Mouse (Mus musculus): Measurements from ENCODE around the gene Ccdc107. TPM values are rescaled to one million over a fixed set of nuclear protein-coding genes. Genes with fewer than 3 reads are reported as not detected.

Ccdc107 gene
- polyA plus RNA-seq, 1 experiment from 2014 or later = 98.8 TPM

DNA sequence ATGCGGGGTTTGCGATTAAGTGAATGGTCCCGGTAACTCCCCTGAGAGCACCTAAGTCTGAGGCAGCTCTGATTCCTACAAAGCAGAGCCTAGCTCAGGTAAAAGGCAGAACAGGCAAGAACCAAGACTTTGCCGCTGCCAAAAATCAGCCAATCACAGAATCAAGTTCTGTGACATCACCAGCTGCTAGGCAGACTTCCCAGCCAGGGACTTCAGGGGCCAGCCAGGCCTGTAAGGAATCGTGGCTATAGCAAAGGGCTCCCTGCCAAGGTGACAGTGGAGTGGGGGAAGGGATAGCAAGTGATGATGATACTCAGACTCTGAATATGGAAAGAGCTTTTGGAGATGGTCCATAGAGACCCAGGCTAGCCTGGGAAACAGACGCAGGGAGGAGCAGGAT lies 27.3 kb downstream of the Ccdc107 start:
- Histone ChIP-seq H3K27ac (no peak overlapping the region), H3K4me3 (replicated peaks) (peak overlapping the region; percentile 7; the same call in 1 of the 2 replicates), H3K27me3 (replicated peaks) (peaks cover 5% of the 10 kb centered on the region), H3K4me1 (replicated peaks) (peaks cover 31% of the 10 kb centered on the region), H3K9me3 (no peaks in the 10 kb centered on the region), H3K4me2 (replicated peaks) (peak overlapping the region; percentile 83), H3K36me3 (peaks cover 8% of the 10 kb centered on the region), H3K9ac (0 out of 2 replicates have a peak overlapping the region, but pooled peaks have one; percentile 1)
- 13% methylated on average over 6 of the region's 6 CpGs for WGBS
- ATAC-seq = peak; percentile 21; the same call in 1 of the 2 replicates

DNA sequence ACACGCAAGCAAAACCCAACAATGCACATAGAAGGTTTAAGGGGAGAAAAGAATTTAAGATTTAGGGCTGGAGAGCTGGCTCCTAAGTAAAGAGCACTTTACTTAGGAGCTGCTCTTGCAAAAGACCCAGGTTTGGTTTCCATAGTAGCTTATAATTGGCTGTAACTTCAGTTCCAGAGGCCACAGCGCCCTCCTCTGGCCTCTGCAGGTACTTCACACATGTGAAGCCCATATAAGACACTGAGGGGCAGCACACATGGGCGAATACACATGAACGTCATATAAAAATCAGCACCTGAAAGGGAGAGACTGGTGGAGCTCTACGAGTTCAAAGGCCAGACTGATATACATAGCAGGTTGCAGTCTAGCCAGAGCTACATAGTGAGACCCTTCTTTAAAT lies 35.2 kb downstream of the Ccdc107 start:
- Histone ChIP-seq H3K4me1 (replicated peaks) (peaks cover 8% of the 10 kb centered on the region; the same call in 1 of the 2 replicates), H3K27ac (no peak overlapping the region), H3K27me3 (replicated peaks) (no peaks in the 10 kb centered on the region; the same call in 1 of the 2 replicates), H3K4me3 (replicated peaks) (no peak overlapping the region), H3K9ac (no peak overlapping the region), H3K36me3 (peaks cover 20% of the 10 kb centered on the region), H3K9me3 (0 out of 2 replicates have a peak, but pooled peaks cover 3% of the 10 kb centered on the region), H3K4me2 (replicated peaks) (no peak overlapping the region)
- WGBS = 66% methylated on average over 5 of the region's 5 CpGs
- no peak for ATAC-seq

- H3K4me2 ChIP-seq (replicated peaks) = no peak overlapping the region
- no peak overlapping the region for H3K4me3 ChIP-seq (replicated peaks)
- H3K9me3 ChIP-seq = 0 out of 2 replicates have a peak, but pooled peaks cover 3% of the 10 kb centered on the region
- H3K27ac ChIP-seq = no peak overlapping the region
- WGBS = 80% methylated on average over 9 of the region's 9 CpGs
- peaks cover 26% of the 10 kb centered on the region for H3K36me3 ChIP-seq
- ATAC-seq = no peak
- peaks cover 6% of the 10 kb centered on the region; the same call in 1 of the 2 replicates for H3K4me1 ChIP-seq (replicated peaks)
- no peaks in the 10 kb centered on the region; the same call in 1 of the 2 replicates for H3K27me3 ChIP-seq (replicated peaks)
- no peak overlapping the region for H3K9ac ChIP-seq
Observed at GRCm38 (mm10) chr4:43528487-43528886, 35.8 kb downstream of the Ccdc107 start.

GRCm38 (mm10) chr4:43530081-43530501 lies 37.4 kb downstream of the Ccdc107 start:
- Histone ChIP-seq H3K4me1 (replicated peaks) (no peaks in the 10 kb centered on the region), H3K27ac (0 out of 2 replicates have a peak overlapping the region, but pooled peaks have one; percentile 27), H3K36me3 (peaks cover 36% of the 10 kb centered on the region), H3K27me3 (replicated peaks) (no peaks in the 10 kb centered on the region), H3K9ac (no peak overlapping the region), H3K4me3 (replicated peaks) (no peak overlapping the region), H3K4me2 (replicated peaks) (no peak overlapping the region), H3K9me3 (0 out of 2 replicates have a peak, but pooled peaks cover 3% of the 10 kb centered on the region)
- ATAC-seq = no peak
- WGBS = 51% methylated on average over 8 of the region's 8 CpGs

GRCm38 (mm10) chr4:43530581-43530980 lies 37.9 kb downstream of the Ccdc107 start:
- Histone ChIP-seq H3K9ac (no peak overlapping the region), H3K4me2 (replicated peaks) (no peak overlapping the region), H3K27ac (no peak overlapping the region), H3K9me3 (0 out of 2 replicates have a peak, but pooled peaks cover 3% of the 10 kb centered on the region), H3K27me3 (replicated peaks) (no peaks in the 10 kb centered on the region), H3K4me1 (replicated peaks) (no peaks in the 10 kb centered on the region), H3K4me3 (replicated peaks) (no peak overlapping the region), H3K36me3 (peaks cover 41% of the 10 kb centered on the region)
- peak; percentile 48; the same call in 1 of the 2 replicates for ATAC-seq
- WGBS = 17% methylated on average over 7 of the region's 7 CpGs

- H3K4me3 ChIP-seq (replicated peaks) = no peak overlapping the region
- no peak overlapping the region for H3K9ac ChIP-seq
- no peak overlapping the region for H3K4me2 ChIP-seq (replicated peaks)
- WGBS = 84% methylated on average over 9 of the region's 9 CpGs
- H3K27me3 ChIP-seq (replicated peaks) = no peaks in the 10 kb centered on the region
- peaks cover 61% of the 10 kb centered on the region for H3K36me3 ChIP-seq
- no peak for ATAC-seq
- H3K9me3 ChIP-seq = no peaks in the 10 kb centered on the region
- no peak overlapping the region for H3K27ac ChIP-seq
- H3K4me1 ChIP-seq (replicated peaks) = no peaks in the 10 kb centered on the region
Observed at GRCm38 (mm10) chr4:43533270-43533669, 40.6 kb downstream of the Ccdc107 start.

- no peak overlapping the region for H3K9ac ChIP-seq
- H3K27ac ChIP-seq = no peak overlapping the region
- H3K36me3 ChIP-seq = peaks cover 82% of the 10 kb centered on the region
- no peaks in the 10 kb centered on the region for H3K9me3 ChIP-seq
- H3K4me1 ChIP-seq (replicated peaks) = no peaks in the 10 kb centered on the region
- H3K4me2 ChIP-seq (replicated peaks) = no peak overlapping the region
- no peak for ATAC-seq
- WGBS = 94% methylated on average over 8 of the region's 8 CpGs
- H3K27me3 ChIP-seq (replicated peaks) = no peaks in the 10 kb centered on the region
- no peak overlapping the region for H3K4me3 ChIP-seq (replicated peaks)
Observed at GRCm38 (mm10) chr4:43535628-43536027, 42.9 kb downstream of the Ccdc107 start.

GRCm38 (mm10) chr4:43536031-43536430 lies 43.3 kb downstream of the Ccdc107 start:
- Histone ChIP-seq H3K9ac (no peak overlapping the region), H3K36me3 (peaks cover 83% of the 10 kb centered on the region), H3K4me2 (replicated peaks) (no peak overlapping the region), H3K27me3 (replicated peaks) (no peaks in the 10 kb centered on the region), H3K4me1 (replicated peaks) (no peaks in the 10 kb centered on the region), H3K9me3 (no peaks in the 10 kb centered on the region), H3K27ac (no peak overlapping the region), H3K4me3 (replicated peaks) (no peak overlapping the region)
- ATAC-seq = no peak
- 90% methylated on average over 9 of the region's 9 CpGs for WGBS

DNA sequence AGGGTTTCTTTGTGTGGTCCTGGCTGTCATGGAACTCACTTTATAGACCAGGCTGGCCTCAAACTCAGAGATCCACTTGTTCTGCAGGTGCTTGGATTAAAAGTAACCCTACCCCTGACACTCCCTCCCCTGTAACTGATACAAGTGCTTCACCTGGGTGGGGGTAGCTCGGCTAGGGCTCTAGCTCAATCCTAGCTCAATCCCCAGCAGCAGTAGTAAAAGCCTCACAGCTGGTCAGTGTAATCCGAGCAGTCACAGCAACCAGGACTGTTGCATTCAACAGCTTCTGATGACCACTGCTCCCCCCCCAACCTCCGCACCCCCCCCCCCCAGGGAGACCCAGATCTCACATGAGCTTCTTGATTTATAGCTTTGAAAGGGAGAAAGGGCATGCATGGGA lies 49.3 kb downstream of the Ccdc107 start:
- no peak overlapping the region for H3K4me3 ChIP-seq (replicated peaks)
- no peaks in the 10 kb centered on the region for H3K27me3 ChIP-seq (replicated peaks)
- H3K9ac ChIP-seq = no peak overlapping the region
- no peak for ATAC-seq
- H3K27ac ChIP-seq = no peak overlapping the region
- H3K9me3 ChIP-seq = no peaks in the 10 kb centered on the region
- no peak overlapping the region for H3K4me2 ChIP-seq (replicated peaks)
- H3K36me3 ChIP-seq = peaks cover 83% of the 10 kb centered on the region
- H3K4me1 ChIP-seq (replicated peaks) = no peaks in the 10 kb centered on the region
- 77% methylated on average over 3 of the region's 3 CpGs for WGBS

Other genes with a start within 250 kb of the Ccdc107 start
- gene Atp8b5, start 225.7 kb upstream of the Ccdc107 start, polyA plus RNA-seq (2015; fragmentation: Nextera tagmentation; extraction: Ambion mirVana) = 0.85 and 1.1 TPM in 2 replicates
- 13.1 and 14.0 TPM in 2 replicates for gene Rusc2, start 110.9 kb upstream of the Ccdc107 start, polyA plus RNA-seq (2015; fragmentation: Nextera tagmentation; extraction: Ambion mirVana)
- gene Fam166b, start 63.8 kb upstream of the Ccdc107 start, polyA plus RNA-seq (2015; fragmentation: Nextera tagmentation; extraction: Ambion mirVana) = 0.28 TPM in 1 of 2 replicates, not detected in the other
- 6.8 and 7.9 TPM in 2 replicates for gene Tesk1, start 51.0 kb upstream of the Ccdc107 start, polyA plus RNA-seq (2015; fragmentation: Nextera tagmentation; extraction: Ambion mirVana)
- gene Cd72, start 38.3 kb upstream of the Ccdc107 start, polyA plus RNA-seq (2015; fragmentation: Nextera tagmentation; extraction: Ambion mirVana) = 2.7 and 2.9 TPM in 2 replicates
- gene Sit1, start 9.2 kb upstream of the Ccdc107 start, polyA plus RNA-seq (2015; fragmentation: Nextera tagmentation; extraction: Ambion mirVana) = not detected in 2 replicates
- 45.2 and 48.6 TPM in 2 replicates for gene Arhgef39, start 6.8 kb downstream of the Ccdc107 start, polyA plus RNA-seq (2015; fragmentation: Nextera tagmentation; extraction: Ambion mirVana)
- gene Car9, start 14.1 kb downstream of the Ccdc107 start, polyA plus RNA-seq (2015; fragmentation: Nextera tagmentation; extraction: Ambion mirVana) = 18.0 and 30.0 TPM in 2 replicates
- gene Tpm2, start 30.9 kb downstream of the Ccdc107 start, polyA plus RNA-seq (2015; fragmentation: Nextera tagmentation; extraction: Ambion mirVana) = 510 and 514 TPM in 2 replicates
- gene Creb3, start 69.4 kb downstream of the Ccdc107 start, polyA plus RNA-seq (2015; fragmentation: Nextera tagmentation; extraction: Ambion mirVana) = 62.7 and 69.5 TPM in 2 replicates
- 61.4 and 61.9 TPM in 2 replicates for gene Tln1, start 69.8 kb downstream of the Ccdc107 start, polyA plus RNA-seq (2015; fragmentation: Nextera tagmentation; extraction: Ambion mirVana)
- gene Rgp1, start 85.8 kb downstream of the Ccdc107 start, polyA plus RNA-seq (2015; fragmentation: Nextera tagmentation; extraction: Ambion mirVana) = 20.9 and 23.3 TPM in 2 replicates
- 13.7 and 15.4 TPM in 2 replicates for gene Gba2, start 86.0 kb downstream of the Ccdc107 start, polyA plus RNA-seq (2015; fragmentation: Nextera tagmentation; extraction: Ambion mirVana)
- gene Msmp, start 91.6 kb downstream of the Ccdc107 start, polyA plus RNA-seq (2015; fragmentation: Nextera tagmentation; extraction: Ambion mirVana) = 0.75 TPM in 1 of 2 replicates, not detected in the other
- 6.9 and 8.0 TPM in 2 replicates for gene Npr2, start 139.0 kb downstream of the Ccdc107 start, polyA plus RNA-seq (2015; fragmentation: Nextera tagmentation; extraction: Ambion mirVana)
- gene Spag8, start 160.7 kb downstream of the Ccdc107 start, polyA plus RNA-seq (2015; fragmentation: Nextera tagmentation; extraction: Ambion mirVana) = 0.46 and 1.0 TPM in 2 replicates
- 152 and 157 TPM in 2 replicates for gene Hint2, start 163.6 kb downstream of the Ccdc107 start, polyA plus RNA-seq (2015; fragmentation: Nextera tagmentation; extraction: Ambion mirVana)
- gene Tmem8b, start 176.1 kb downstream of the Ccdc107 start, polyA plus RNA-seq (2015; fragmentation: Nextera tagmentation; extraction: Ambion mirVana) = 3.3 and 3.5 TPM in 2 replicates
- 2.9 and 3.6 TPM in 2 replicates for gene Fam221b, start 176.2 kb downstream of the Ccdc107 start, polyA plus RNA-seq (2015; fragmentation: Nextera tagmentation; extraction: Ambion mirVana)
- not detected in 2 replicates for gene Olfr70, start 207.9 kb downstream of the Ccdc107 start, polyA plus RNA-seq (2015; fragmentation: Nextera tagmentation; extraction: Ambion mirVana)
- gene Olfr71, start 217.4 kb downstream of the Ccdc107 start, polyA plus RNA-seq (2015; fragmentation: Nextera tagmentation; extraction: Ambion mirVana) = not detected in 2 replicates
- gene Hrct1, start 234.3 kb downstream of the Ccdc107 start, polyA plus RNA-seq (2015; fragmentation: Nextera tagmentation; extraction: Ambion mirVana) = 0.98 and 1.4 TPM in 2 replicates
- 0.16 and 0.21 TPM in 2 replicates for gene Spaar, start 237.1 kb downstream of the Ccdc107 start, polyA plus RNA-seq (2015; fragmentation: Nextera tagmentation; extraction: Ambion mirVana)

Data from intestine, embryonic 15.5 days (tissue).